Mouse (Mus musculus): ENCODE data around the gene Aaas. TPM values are rescaled to one million over a fixed set of nuclear protein-coding genes. Genes with fewer than 3 reads are reported as not detected.
A peak's percentile ranks its signal among the peaks of the same experiment; 100 is the strongest.

Gene Aaas
- polyA plus RNA-seq (2015; fragmentation: Nextera tagmentation; extraction: Ambion mirVana): 41.7 and 48.3 TPM in 2 replicates

GRCm38 (mm10) chr15:102350138-102350941 is at the start of gene Aaas:
TSS of gene Aaas (minus strand) at chr15:102350771.
- Histone ChIP-seq H3K4me3 (replicated peaks) (peak within 1 kb of the TSS; percentile 85), H3K9me3 (replicated peaks) (no peaks in the 10 kb centered on the region), H3K27ac (replicated peaks) (peak within 1 kb of the TSS; percentile 76), H3K9ac (peak within 1 kb of the TSS; percentile 82), H3K27me3 (peaks cover 29% of the 10 kb centered on the region), H3K36me3 (replicated peaks) (peaks cover 27% of the 10 kb centered on the region), H3K4me2 (peak within 1 kb of the TSS; percentile 71), H3K4me1 (replicated peaks) (peaks cover 24% of the 10 kb centered on the region)
- ATAC-seq (ENCODE audit: insufficient read depth): peak; percentile 89
- WGBS (ENCODE audit: insufficient replicate concordance): under 1% methylated on average over 56 of the region's 56 CpGs

GRCm38 (mm10) chr15:102399229-102400221 is 49.0 kb upstream of the Aaas start:
- Histone ChIP-seq H3K36me3 (replicated peaks) (no peaks in the 10 kb centered on the region), H3K4me2 (peak overlapping the region; percentile 93), H3K27me3 (no peaks in the 10 kb centered on the region), H3K9me3 (replicated peaks) (no peaks in the 10 kb centered on the region), H3K4me1 (replicated peaks) (peaks cover 76% of the 10 kb centered on the region), H3K4me3 (replicated peaks) (peak overlapping the region; percentile 67), H3K9ac (peak overlapping the region; percentile 73), H3K27ac (replicated peaks) (peak overlapping the region; percentile 92)
- peak; percentile 71 for ATAC-seq (ENCODE audit: insufficient read depth)
- WGBS (ENCODE audit: insufficient replicate concordance): 2% methylated on average over 34 of the region's 34 CpGs

GRCm38 (mm10) chr15:102398629-102399028 is 48.1 kb upstream of the Aaas start:
- H3K4me1 ChIP-seq (replicated peaks): peaks cover 77% of the 10 kb centered on the region
- H3K27me3 ChIP-seq: no peaks in the 10 kb centered on the region
- no peak overlapping the region for H3K9ac ChIP-seq
- peak overlapping the region; percentile 93 for H3K4me2 ChIP-seq
- no peaks in the 10 kb centered on the region for H3K9me3 ChIP-seq (replicated peaks)
- no peaks in the 10 kb centered on the region for H3K36me3 ChIP-seq (replicated peaks)
- 49% methylated on average over 5 of the region's 5 CpGs for WGBS (ENCODE audit: insufficient replicate concordance)
- H3K27ac ChIP-seq (replicated peaks): peak overlapping the region; percentile 92
- no peak for ATAC-seq (ENCODE audit: insufficient read depth)
- peak overlapping the region; percentile 67 for H3K4me3 ChIP-seq (replicated peaks)

- WGBS (ENCODE audit: insufficient replicate concordance): 13% methylated on average over 3 of the region's 3 CpGs
- Histone ChIP-seq H3K27ac (replicated peaks) (peak overlapping the region; percentile 74), H3K27me3 (no peaks in the 10 kb centered on the region), H3K9ac (no peak overlapping the region), H3K4me3 (replicated peaks) (no peak overlapping the region), H3K36me3 (replicated peaks) (no peaks in the 10 kb centered on the region), H3K4me1 (replicated peaks) (peaks cover 66% of the 10 kb centered on the region), H3K9me3 (replicated peaks) (no peaks in the 10 kb centered on the region), H3K4me2 (peak overlapping the region; percentile 30; the same call in 1 of the 2 replicates)
- ATAC-seq (ENCODE audit: insufficient read depth): peak; percentile 80
Measured at GRCm38 (mm10) chr15:102395061-102395460, 44.5 kb upstream of the Aaas start.

- no peaks in the 10 kb centered on the region for H3K27me3 ChIP-seq
- H3K9me3 ChIP-seq (replicated peaks): no peaks in the 10 kb centered on the region
- H3K4me3 ChIP-seq (replicated peaks): no peak overlapping the region
- peak overlapping the region; percentile 74 for H3K27ac ChIP-seq (replicated peaks)
- no peak overlapping the region for H3K9ac ChIP-seq
- no peak overlapping the region for H3K4me2 ChIP-seq
- ATAC-seq (ENCODE audit: insufficient read depth): no peak
- peaks cover 58% of the 10 kb centered on the region for H3K4me1 ChIP-seq (replicated peaks)
- H3K36me3 ChIP-seq (replicated peaks): no peaks in the 10 kb centered on the region
Measured at GRCm38 (mm10) chr15:102393584-102394014, 43.0 kb upstream of the Aaas start.

- H3K4me1 ChIP-seq (replicated peaks): peaks cover 54% of the 10 kb centered on the region
Measured at GRCm38 (mm10) chr15:102392520-102392919, 41.9 kb upstream of the Aaas start.

GRCm38 (mm10) chr15:102388942-102389341 is 38.4 kb upstream of the Aaas start:
- no peak overlapping the region for H3K4me3 ChIP-seq (replicated peaks)
- 45% methylated on average over 3 of the region's 3 CpGs for WGBS (ENCODE audit: insufficient replicate concordance)
- H3K27me3 ChIP-seq: no peaks in the 10 kb centered on the region
- H3K9ac ChIP-seq: no peak overlapping the region
- no peaks in the 10 kb centered on the region for H3K9me3 ChIP-seq (replicated peaks)
- no peaks in the 10 kb centered on the region for H3K36me3 ChIP-seq (replicated peaks)
- no peak overlapping the region for H3K27ac ChIP-seq (replicated peaks)
- no peak for ATAC-seq (ENCODE audit: insufficient read depth)
- peaks cover 33% of the 10 kb centered on the region for H3K4me1 ChIP-seq (replicated peaks)
- no peak overlapping the region for H3K4me2 ChIP-seq

More at GRCm38 (mm10) chr15:102392520-102392919, 41.9 kb upstream of the Aaas start:
- H3K4me3 ChIP-seq (replicated peaks): no peak overlapping the region
- H3K4me2 ChIP-seq: no peak overlapping the region
- no peaks in the 10 kb centered on the region for H3K9me3 ChIP-seq (replicated peaks)
- no peaks in the 10 kb centered on the region for H3K36me3 ChIP-seq (replicated peaks)
- 34% methylated on average over 2 of the region's 2 CpGs for WGBS (ENCODE audit: insufficient replicate concordance)
- no peaks in the 10 kb centered on the region for H3K27me3 ChIP-seq
- no peak overlapping the region for H3K9ac ChIP-seq
- no peak overlapping the region for H3K27ac ChIP-seq (replicated peaks)
- no peak for ATAC-seq (ENCODE audit: insufficient read depth)

- WGBS (ENCODE audit: insufficient replicate concordance): 35% methylated on average over 9 of the region's 9 CpGs
- no peaks in the 10 kb centered on the region for H3K9me3 ChIP-seq (replicated peaks)
- no peak overlapping the region for H3K4me2 ChIP-seq
- peak; percentile 12; the same call in 1 of the 2 replicates for ATAC-seq (ENCODE audit: insufficient read depth)
- no peak overlapping the region for H3K27ac ChIP-seq (replicated peaks)
- no peak overlapping the region for H3K9ac ChIP-seq
- H3K4me3 ChIP-seq (replicated peaks): no peak overlapping the region
- H3K27me3 ChIP-seq: no peaks in the 10 kb centered on the region
- H3K36me3 ChIP-seq (replicated peaks): no peaks in the 10 kb centered on the region
- H3K4me1 ChIP-seq (replicated peaks): peaks cover 13% of the 10 kb centered on the region
Measured at GRCm38 (mm10) chr15:102386640-102387039, 36.1 kb upstream of the Aaas start.

GRCm38 (mm10) chr15:102383671-102384070 is 33.1 kb upstream of the Aaas start:
- Histone ChIP-seq H3K36me3 (replicated peaks) (no peaks in the 10 kb centered on the region), H3K9me3 (replicated peaks) (no peaks in the 10 kb centered on the region), H3K27ac (replicated peaks) (no peak overlapping the region), H3K4me3 (replicated peaks) (no peak overlapping the region), H3K4me1 (replicated peaks) (peaks cover 8% of the 10 kb centered on the region), H3K27me3 (peaks cover 5% of the 10 kb centered on the region; the same call in 1 of the 2 replicates), H3K9ac (no peak overlapping the region), H3K4me2 (no peak overlapping the region)
- no peak for ATAC-seq (ENCODE audit: insufficient read depth)
- 48% methylated on average over 6 of the region's 6 CpGs for WGBS (ENCODE audit: insufficient replicate concordance)

GRCm38 (mm10) chr15:102381575-102381974 is 31.0 kb upstream of the Aaas start:
- no peak for ATAC-seq (ENCODE audit: insufficient read depth)
- Histone ChIP-seq H3K9ac (no peak overlapping the region), H3K27me3 (peaks cover 17% of the 10 kb centered on the region), H3K4me2 (no peak overlapping the region), H3K27ac (replicated peaks) (no peak overlapping the region), H3K4me3 (replicated peaks) (no peak overlapping the region), H3K9me3 (replicated peaks) (no peaks in the 10 kb centered on the region), H3K36me3 (replicated peaks) (no peaks in the 10 kb centered on the region), H3K4me1 (replicated peaks) (peaks cover 20% of the 10 kb centered on the region)
- WGBS (ENCODE audit: insufficient replicate concordance): under 1% methylated on average over 7 of the region's 7 CpGs

Data from liver, embryonic 15.5 days (tissue).